Mouse (Mus musculus): ENCODE results near the gene Muc20.

DNA sequence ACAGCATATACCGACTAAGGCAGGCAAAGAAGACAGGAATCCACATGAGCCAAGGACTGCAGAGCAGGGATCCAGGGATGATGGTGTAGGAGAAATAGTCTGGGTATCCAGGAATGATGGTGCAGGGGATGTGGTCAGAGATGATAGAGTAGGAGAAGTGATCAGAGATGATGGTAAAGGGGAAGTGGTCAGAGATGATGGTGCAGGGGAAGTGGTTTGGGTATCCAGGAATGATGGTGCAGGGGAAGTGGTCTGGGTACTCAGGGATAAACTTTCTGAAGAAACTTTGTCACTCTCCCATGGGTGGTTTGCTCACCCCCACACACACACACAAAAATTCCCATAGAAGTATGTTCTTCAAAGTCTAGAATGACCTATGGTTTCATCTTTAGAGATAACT, 2.1 kb downstream of the Muc20 start:
- no peak for TF ChIP-seq CTCF (IDR thresholded peaks at IDR 0.05; ENCODE audit: extremely low read depth, insufficient read depth, low read length)
- TF ChIP-seq POLR2A (IDR thresholded peaks at IDR 0.05; ENCODE audit: extremely low read depth, insufficient read depth, low read length), result no peak
